In genomic region chr11:69580091-69580514, GRCm38 (mm10) we compare ENCODE assay signal across 8 mouse cellular contexts. TPM values are rescaled to one million over a fixed set of nuclear protein-coding genes. Genes with fewer than 3 reads are reported as not detected.
DNase-seq lines count a peak whose midpoint lies in the region; ATAC-seq lines count a peak whose summit lies in the region.

Wrap53 (minus strand) TSS chr11:69580255.
Trp53 (plus strand) TSS chr11:69580359.

- peak within 1 kb of the TSS; percentile 85 for H3K4me2 ChIP-seq in forebrain, embryonic 14.5 days (ENCODE audit: low read length)
- H3K4me2 ChIP-seq in neural tube, embryonic 15.5 days = peak within 1 kb of the TSS; percentile 90

- peak; percentile 98 for DNase-seq in ES-CJ7 (ENCODE audit: low read depth, low spot score)
- DNase-seq in cerebellum, adult 11 months = peak; percentile 83
- DNase-seq in forebrain, embryonic 14.5 days (ENCODE audit: low spot score) = peak; percentile 97
- peak; percentile 84 to 90 for DNase-seq in heart, postnatal 14 days
- peak; percentile 93 for DNase-seq in layer of hippocampus, adult 11-12 months (ENCODE audit: low spot score)
- peak; percentile 94 to 95 for DNase-seq in lung, adult 18-20 months
- DNase-seq in testis, postnatal 14 days (ENCODE audit: low spot score) = peak; percentile 93

- H3K9ac ChIP-seq in forebrain, embryonic 14.5 days (ENCODE audit: low read length) = peak within 1 kb of the TSS; percentile 82
- peak within 1 kb of the TSS; percentile 77 for H3K9ac ChIP-seq in neural tube, embryonic 15.5 days (replicated peaks)

- ATAC-seq in forebrain, embryonic 14.5 days = peak; percentile 60
- peak; percentile 72 for ATAC-seq in neural tube, embryonic 15.5 days (ENCODE audit: low FRiP score)

- no peaks in the 10 kb centered on the region for H3K27me3 ChIP-seq in forebrain, embryonic 14.5 days (replicated peaks; ENCODE audit: control insufficient read depth, insufficient read depth, low read length)
- H3K27me3 ChIP-seq in neural tube, embryonic 15.5 days (replicated peaks) = no peaks in the 10 kb centered on the region

- H3K27ac ChIP-seq in forebrain, embryonic 14.5 days (ENCODE audit: low read depth, low read length) = peak within 1 kb of the TSS; percentile 92
- H3K27ac ChIP-seq in neural tube, embryonic 15.5 days (replicated peaks) = peak within 1 kb of the TSS; percentile 96

- WGBS in forebrain, embryonic 14.5 days = 0% methylated on average over 13 of the region's 13 CpGs
- 0% methylated on average over 13 of the region's 13 CpGs for WGBS in neural tube, embryonic 15.5 days

- H3K4me3 ChIP-seq in forebrain, embryonic 14.5 days (ENCODE audit: low read depth, low read length) = peak within 1 kb of the TSS; percentile 72
- peak within 1 kb of the TSS; percentile 83 for H3K4me3 ChIP-seq in neural tube, embryonic 15.5 days (replicated peaks)

- peaks cover 22% of the 10 kb centered on the region for H3K4me1 ChIP-seq in forebrain, embryonic 14.5 days (ENCODE audit: control insufficient read depth, insufficient read depth, low read length)
- peaks cover 53% of the 10 kb centered on the region for H3K4me1 ChIP-seq in neural tube, embryonic 15.5 days

- no peaks in the 10 kb centered on the region for H3K9me3 ChIP-seq in forebrain, embryonic 14.5 days (replicated peaks; ENCODE audit: control insufficient read depth, low read length)
- H3K9me3 ChIP-seq in neural tube, embryonic 15.5 days (replicated peaks) = no peaks in the 10 kb centered on the region

- intact Hi-C loops in heart, postnatal 14 days (cut with DNase I) = loop anchor here (2.0 kb wide), 1 partner anchor 25 kb away; the partner anchor contains the start of gene Atp1b2

- peaks cover 26% of the 10 kb centered on the region for H3K36me3 ChIP-seq in forebrain, embryonic 14.5 days (ENCODE audit: control insufficient read depth, insufficient read depth, low read length)
- no peaks in the 10 kb centered on the region for H3K36me3 ChIP-seq in neural tube, embryonic 15.5 days

RNA-seq across cellular contexts. Expression of gene Wrap53, which starts in this region (rescaled TPM):
- 24.6 and 29.3 TPM in 2 replicates for polyA plus RNA-seq in forebrain, embryonic 14.5 days (2014; fragmentation: Nextera tagmentation; extraction: Ambion mirVana)
- total RNA-seq in heart, postnatal 14 days (2021) = 1 to 10 TPM; 4.3 to 6.5 TPM
- 18.1 and 18.8 TPM in 2 replicates for polyA plus RNA-seq in neural tube, embryonic 15.5 days (2015; fragmentation: Nextera tagmentation; extraction: Ambion mirVana)

RNA-seq across cellular contexts. Expression of gene Trp53, which starts in this region (rescaled TPM):
- 111 and 113 TPM in 2 replicates for polyA plus RNA-seq in forebrain, embryonic 14.5 days (2014; fragmentation: Nextera tagmentation; extraction: Ambion mirVana)
- 10 to 100 TPM; 22.1 to 27.3 TPM for total RNA-seq in heart, postnatal 14 days (2021)
- polyA plus RNA-seq in neural tube, embryonic 15.5 days (2015; fragmentation: Nextera tagmentation; extraction: Ambion mirVana) = 51.8 and 85.1 TPM in 2 replicates

Comparison
In these comparisons a context has a peak if more than half of its experiments do, and no peak if none do; other contexts are left out.
1. Peak in every context shown above with its lines: DNase-seq, ATAC-seq, H3K4me3 ChIP-seq and H3K27ac ChIP-seq.